Mouse (Mus musculus) urinary bladder, postnatal 10 days (tissue): ENCODE measurements at regions not wholly inside any gene's neighbourhood (a gene's known extent, or its start where the extent isn't known, plus 50 kb on each side); places are given as distances from the start of the nearest gene placed in this dataset.

Experiments used
- DNase-seq: peaks from one replicate; pipeline ENCODE4 v3.0.0; 2022; ENCODE audit warnings: low spot score

DNA sequence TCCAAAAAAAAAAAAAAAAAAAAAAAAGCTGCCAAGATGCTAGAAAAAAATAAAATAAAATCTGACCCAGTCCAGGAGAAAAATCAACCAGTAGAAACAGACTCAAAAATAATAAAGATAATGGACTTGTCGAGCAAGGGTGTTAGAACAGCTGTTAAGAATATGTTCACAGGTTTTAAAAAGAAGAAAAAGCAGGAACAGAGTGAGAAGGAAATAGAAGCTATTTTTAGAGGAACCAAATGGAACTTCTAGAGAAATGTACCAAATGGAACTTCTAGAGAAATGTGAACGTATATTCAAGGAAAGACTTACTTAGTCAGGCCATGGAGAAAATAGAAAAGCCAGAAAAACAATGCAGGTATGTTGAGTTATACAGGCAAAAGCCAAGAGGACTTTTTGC lies 662.4 kb upstream of the Jmjd1c start:
- no peak for DNase-seq

DNA sequence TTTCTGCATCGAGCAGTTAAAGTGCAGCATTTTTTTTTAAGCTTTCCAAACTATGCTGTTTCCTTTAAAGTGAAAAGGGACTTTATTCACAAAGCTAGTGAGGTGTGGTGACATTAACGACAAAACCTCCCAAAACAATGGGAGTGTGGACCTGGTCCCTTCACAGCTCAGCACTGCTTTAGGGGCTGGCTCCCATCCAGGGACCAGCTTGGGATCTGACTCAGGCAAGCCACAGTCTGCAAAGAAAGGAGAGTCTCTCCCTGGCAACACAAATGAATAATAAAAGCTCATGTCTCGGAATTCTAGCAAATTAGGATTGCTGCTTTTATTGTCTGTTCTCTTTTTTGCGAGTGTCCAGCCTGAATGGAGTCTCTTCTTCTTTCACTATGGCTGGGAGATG lies 625.2 kb upstream of the Jmjd1c start:
- DNase-seq = no peak

DNA sequence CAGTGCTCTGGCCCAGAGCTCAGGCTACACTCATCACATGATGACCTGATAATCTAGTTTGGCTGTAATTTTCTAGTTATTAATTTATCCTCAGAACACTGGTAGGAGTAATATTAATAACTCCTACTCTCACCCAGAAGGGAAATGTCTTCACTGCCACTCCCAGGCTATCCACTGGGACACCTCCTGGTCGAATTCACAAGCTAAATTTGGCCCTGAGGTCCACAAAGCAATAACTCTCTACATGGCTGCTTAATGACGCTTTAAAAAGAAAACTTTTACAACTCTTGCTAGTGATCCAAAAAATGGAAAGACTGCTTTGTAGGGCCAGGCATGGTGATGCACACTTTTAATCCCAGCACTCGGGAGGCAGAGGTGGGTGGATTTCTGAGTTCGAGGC lies 623.9 kb upstream of the Jmjd1c start:
- no peak for DNase-seq

DNA sequence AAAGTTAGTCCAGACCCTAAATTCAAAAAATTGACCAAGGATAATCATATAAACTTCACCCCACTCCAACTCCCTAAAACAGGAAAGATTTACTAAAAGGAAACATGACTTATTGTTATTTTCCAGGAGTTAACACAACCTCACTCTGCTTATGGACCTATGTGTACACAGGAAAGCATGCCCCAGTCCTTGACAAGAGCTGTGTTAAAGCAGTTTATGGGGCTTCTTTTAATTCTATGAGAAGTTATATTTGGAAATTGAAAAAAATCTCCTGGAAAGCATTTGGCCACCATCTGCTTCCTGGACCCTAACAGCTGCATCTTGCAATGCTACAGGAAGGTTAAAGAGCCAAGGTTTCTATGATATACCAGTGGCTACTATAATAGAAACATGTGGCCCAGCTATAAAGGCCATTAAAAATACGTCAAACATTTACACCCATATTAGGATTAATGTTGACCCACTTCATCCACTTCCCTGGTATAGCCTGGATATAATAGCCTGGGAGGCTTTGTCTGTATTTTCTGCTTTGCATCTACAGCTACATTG lies 620.7 kb upstream of the Jmjd1c start:
- no peak for DNase-seq

DNA sequence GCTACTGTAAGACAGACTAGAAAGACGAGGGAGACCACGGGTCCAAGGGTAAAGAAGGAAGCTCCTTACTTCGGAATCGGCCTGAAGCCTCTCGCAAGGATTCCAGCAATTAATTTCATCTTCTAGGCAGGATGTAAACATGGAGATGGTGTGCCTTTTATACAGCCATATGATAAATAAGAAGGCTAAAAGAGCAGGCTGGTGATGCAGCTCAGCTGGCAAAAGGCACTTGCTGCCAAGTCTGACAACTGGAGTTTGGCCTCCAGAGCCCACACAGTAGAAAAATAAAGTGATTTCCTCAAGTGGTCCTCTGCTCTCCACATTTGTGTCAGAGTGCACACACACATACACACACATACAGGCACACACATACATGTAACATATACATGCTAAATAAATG lies 605.1 kb upstream of the Jmjd1c start:
- no peak for DNase-seq

DNA sequence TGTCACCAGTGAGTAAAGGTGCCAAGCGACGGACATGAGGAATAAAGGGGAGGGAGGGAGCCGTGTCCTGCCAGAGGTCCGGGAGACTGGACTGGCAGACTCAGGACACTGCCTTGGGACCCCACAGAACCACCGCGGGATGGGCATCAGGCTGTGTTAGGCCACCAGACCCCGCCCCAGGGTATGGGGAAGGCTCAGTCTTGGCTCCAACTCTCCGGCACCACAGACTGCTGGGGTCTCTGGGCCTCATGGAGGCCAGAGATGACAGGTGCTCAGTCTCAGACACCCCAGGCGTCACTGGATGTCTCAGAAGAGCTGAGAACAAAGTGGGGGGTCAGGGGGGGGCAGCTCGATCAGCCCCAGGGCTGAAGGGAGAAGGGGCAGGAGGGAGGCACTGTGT lies 604.1 kb upstream of the Jmjd1c start:
- no peak for DNase-seq

DNA sequence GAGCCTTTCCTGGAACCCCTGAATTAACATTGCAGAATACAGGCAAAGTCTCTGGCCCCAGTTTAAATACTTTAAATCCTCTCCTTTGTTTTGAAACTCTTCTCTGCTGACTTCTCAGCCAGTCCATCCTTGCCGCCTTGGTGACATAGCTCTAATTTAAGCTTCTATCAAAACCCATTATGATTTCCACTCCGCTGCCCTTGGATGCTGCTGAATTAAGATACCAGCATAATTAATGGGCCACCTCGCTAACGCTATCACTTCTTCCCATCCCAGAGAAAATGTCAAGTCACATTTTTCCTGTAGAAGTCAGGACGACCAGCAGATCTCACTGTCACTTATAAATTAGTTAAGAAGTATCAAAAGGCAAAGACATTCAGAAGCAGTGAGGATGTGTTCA lies 556.1 kb upstream of the Jmjd1c start:
- DNase-seq = no peak

DNA sequence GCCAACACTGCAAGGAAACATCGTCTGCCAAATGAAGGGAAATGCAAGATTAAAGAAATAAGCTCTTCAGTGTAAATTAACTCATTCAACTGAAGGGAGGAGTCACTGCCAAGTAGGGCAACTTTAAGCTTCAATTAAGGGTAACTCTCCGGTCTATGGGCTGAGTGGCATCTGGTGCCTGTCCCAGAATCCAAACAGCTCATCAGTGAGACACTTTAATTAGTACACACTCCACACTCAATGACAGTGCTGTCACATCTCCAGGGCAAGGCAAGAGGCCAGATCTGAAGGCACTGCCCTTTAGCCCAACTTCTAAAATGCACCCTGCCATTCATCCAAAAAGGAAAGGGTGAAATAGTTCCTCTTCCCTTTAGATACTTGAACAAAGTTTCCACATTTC lies 549.3 kb upstream of the Jmjd1c start:
- DNase-seq = no peak

DNA sequence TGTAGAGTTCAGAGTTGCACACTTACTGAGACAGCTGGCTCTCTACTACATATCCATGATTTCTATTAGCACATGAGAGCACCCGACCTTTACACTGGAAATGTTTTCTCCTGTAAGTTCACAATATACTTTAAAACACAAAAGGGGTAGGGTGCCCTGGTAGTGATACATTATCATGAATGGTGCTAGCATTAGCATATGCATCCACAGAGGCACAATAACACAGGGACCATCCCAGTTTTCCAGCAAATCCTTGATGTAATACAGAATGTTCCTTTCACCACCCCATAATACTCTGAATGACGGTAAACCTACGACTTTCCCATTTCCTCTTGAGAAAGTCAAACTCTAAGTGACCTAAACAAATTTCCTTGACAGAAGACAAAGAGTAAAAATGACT lies 548.3 kb upstream of the Jmjd1c start:
- DNase-seq = no peak

DNA sequence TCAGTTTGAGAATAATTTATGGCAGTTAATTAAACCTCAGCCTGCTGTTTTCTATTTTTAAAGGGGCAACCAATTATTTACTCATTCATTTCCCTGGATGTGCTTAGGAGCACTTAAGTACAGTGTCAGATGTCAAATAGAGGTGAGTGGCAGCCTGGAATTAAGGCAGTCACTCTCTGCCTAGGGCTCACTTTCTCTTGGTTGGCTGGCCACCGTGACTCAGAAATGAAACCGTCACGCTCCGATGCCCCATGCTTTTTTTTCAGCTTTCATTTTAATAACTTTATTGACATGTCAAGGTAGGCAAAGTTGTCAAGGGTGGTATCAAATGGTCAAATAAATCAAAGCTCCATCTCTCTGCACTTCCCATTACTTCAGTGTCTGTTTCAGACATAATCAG lies 547.9 kb upstream of the Jmjd1c start:
- DNase-seq = no peak

DNA sequence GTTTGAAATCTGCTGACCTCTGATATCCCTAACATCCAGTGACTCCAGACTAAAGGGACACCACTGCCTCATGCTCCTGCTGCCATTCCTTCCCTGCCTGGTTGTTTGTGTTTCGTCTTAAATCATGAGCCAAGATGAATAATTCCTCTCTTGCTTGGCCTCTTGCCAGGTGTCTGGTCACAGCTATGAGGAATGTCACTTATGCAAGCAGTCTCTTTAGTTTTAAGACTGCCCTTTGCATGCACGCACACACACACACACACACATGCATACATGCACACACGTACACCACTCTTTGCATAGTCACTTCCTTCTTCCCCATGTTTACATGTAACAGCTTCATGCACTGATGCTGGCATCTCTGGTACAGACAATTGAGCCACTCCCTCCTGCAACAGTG lies 543.0 kb upstream of the Jmjd1c start:
- no peak for DNase-seq

DNA sequence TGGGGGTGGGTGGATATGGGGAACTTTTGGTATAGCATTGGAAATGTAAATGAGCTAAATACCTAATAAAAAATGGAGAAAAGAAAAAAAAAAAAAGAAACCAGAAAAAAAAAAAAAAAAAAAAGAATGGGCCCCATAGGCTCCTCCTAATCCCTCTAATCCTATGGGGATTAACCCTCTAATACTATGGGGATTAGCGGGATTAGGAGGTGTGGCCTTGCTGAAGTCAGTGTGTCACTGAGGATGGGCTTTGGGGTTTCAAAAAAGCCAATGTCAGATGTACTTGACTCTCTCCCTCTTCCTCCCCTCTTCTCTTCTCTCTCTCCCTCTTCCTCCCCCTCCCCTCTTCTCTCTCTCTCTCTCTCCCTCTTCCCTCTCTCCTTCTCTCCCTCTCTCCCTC lies 541.7 kb upstream of the Jmjd1c start:
- DNase-seq = no peak

DNA sequence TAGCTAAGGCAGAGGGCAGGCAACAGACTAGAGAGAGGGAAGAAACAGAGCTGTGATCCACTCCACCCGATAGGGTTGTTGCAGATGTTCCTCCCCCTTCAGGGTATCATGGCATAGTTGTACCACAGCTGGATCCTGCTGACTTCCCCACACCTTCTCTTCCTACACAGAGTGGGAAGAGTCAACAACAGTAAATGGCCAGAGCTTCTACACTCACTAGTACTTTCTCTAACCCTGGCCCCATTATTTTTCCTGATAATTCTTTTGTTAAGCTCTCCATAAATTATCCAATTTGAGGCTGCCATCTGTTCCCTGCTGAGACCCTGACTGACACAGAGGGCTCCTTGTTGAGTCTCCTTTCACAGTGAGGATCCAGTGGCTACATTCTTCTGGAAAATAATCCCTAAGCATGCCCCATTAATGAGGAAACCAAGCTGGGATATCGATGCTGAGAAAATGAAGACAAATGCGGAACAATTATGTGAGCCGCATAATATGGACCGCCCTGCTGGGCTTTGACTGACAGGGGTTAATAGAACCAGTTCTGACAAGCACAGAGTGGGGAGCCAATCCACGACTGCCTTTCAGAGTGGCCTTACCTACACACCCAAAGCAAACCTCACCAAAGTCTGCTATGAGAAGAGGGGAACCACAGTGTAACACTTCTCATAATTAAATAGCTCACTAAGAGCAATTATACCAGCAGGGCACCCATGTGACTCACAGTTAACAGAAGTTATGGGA lies 537.7 kb upstream of the Jmjd1c start:
- no peak for DNase-seq

DNA sequence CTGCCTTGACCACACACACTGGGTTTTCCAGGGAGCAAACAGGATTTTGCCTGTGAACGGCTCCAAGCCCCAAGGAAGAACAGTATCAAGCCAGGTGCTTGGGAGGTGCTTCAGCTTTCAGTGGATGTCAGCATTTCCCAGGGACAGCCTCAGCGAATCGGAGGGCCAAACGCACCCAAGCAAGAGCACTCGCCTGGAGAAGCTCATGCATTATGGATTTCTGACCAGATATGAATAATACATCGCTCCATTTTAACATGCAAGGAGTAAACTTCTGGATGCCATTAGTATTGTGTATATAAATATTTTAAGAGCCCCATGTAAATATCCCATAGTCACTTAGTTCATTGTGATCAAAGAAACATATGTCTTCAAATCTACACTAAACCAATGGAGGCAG lies 530.6 kb upstream of the Jmjd1c start:
- DNase-seq = no peak

DNA sequence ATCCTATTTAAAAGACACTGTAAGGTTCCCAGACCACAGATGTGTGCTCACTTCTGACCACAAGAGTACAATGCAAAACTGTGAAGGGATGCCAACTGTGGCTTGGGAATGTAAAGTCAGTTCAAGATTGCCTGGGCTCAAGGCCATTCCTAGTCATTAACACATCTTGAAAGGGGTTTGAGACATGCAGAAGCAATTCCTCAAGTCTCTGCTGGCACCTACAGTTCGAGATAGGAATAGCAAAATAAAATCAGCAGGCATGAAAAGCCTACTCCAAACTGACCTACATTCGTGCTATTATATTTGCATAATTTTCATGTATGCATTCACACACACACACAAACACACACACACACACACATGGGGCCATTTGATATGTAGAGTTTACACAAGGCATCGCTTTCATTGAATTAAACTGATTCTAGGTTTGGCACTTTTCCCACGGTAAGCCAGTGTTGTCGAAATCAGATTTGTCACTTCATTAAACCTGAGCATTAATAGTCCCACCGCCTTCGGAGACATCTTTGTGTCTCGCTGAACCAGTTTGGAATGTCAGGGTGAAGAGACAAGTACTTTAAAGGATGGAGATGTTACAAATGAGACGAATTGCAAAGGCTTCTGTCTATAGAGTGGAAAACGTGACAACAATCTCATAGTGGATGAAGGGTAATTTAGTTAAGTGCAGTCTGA lies 520.9 kb upstream of the Jmjd1c start:
- no peak for DNase-seq

DNA sequence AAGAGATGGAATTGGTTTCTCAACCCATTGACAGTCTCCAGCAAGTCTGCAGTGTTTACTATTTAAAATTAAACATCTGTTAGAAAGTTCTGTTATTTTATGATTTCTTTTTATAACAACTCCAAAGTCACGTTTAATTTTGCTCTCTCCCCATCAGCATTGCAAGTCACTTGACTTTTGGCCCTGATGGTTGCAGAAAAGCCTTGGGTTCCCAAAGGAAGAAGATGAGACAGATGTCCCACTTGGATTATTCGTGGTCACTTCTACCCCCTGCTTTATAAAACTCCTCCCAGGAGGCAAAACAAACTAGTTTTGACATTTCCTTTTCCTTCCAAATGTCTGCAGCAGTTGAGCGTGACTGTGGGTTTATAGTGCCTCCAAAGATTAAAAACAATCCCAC lies 502.9 kb upstream of the Jmjd1c start:
- no peak for DNase-seq

DNA sequence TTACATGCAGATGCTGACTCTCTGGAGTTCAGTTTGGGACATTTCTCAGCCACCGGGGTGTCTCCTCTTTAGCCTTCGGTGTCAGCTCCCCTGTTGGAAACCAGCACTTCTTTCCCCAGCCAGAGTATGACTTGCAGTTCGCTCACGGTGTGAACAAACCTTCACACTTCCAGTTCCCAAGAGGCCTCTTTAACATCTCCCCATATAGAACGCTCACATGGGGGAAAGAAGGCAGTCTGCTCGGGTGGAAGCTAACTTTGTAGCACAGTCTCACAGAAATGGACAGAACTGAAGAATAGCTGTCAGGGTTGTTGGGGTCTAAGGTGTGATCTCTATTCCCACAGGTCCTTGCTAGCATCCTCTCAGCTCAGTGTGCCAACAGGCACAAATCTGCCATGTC lies 502.4 kb upstream of the Jmjd1c start:
- no peak for DNase-seq

DNA sequence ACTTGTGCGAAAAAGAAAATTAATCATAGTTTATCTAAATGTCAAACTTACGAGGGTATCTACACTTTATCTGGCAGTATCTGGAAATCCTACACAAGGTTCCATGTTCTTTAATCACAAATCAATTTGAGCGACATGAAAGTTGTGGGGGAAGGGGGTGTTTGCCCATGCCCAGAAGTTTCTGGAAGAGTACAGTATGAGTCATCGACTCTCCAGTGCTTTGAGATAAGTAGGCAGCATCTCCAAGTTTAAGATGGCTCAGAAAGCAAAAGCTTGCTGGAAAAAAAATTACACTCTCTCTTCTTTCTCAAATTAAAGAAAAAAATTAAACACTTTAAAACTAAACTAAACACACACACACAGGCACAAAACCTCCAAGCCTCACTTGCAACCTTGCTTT lies 498.0 kb upstream of the Jmjd1c start:
- no peak for DNase-seq

DNA sequence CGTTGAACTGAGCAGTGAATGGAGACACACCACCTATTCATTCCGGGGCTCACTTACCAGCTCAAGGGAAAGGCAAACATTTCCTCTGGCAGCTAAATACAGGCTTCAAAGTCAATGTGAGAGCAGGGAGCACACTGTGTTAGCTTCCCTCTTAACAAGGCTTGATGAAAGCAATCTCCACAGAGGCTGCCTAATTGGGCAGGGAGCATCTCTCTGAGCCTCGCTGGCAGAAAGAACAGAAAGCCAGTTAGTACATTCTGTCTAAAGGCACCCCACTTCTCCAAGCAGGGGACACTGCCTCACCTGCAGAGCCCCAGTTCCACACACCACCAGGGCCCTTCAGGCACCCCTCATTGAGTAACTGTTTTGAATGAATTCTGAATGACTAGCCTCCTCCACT lies 488.8 kb upstream of the Jmjd1c start:
- DNase-seq = no peak

DNA sequence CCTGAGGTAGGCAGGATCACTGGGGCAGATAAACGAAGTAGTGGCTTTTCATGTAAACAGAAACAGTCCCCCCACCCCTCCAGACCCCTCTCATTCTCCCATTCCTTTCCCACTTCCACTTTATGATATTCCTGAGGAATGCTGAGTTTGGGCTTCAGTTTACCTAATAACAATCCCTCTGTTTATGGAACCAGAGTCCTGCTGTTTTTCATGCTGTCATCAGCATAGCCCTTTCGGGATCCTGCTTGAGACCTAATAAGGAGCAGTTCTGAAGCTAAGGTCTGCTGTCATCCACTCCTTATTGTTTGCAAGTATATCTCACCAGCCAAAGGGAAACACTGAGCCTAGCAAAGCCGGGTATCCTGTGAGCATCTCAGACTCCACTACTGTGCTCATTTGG lies 479.6 kb upstream of the Jmjd1c start:
- DNase-seq = no peak

DNA sequence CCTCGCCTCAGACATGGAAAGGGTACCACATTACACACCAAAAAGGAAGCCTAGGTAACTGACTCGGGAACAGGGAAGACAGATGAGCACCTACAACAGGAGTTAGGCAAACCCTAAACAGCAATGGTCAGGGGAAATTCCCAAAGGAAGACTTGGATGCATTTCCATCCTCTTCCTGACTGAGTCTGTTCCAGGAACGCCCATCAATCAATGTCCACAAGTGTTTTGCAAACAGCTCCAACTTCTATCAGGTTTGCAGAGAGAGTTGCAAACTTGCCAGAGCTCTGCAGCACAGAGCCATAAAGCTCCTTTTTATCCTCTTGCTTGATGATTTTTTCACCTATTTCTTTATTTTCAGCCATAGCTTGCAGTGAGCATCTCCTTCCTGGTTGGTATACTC lies 464.9 kb upstream of the Jmjd1c start:
- DNase-seq = no peak

DNA sequence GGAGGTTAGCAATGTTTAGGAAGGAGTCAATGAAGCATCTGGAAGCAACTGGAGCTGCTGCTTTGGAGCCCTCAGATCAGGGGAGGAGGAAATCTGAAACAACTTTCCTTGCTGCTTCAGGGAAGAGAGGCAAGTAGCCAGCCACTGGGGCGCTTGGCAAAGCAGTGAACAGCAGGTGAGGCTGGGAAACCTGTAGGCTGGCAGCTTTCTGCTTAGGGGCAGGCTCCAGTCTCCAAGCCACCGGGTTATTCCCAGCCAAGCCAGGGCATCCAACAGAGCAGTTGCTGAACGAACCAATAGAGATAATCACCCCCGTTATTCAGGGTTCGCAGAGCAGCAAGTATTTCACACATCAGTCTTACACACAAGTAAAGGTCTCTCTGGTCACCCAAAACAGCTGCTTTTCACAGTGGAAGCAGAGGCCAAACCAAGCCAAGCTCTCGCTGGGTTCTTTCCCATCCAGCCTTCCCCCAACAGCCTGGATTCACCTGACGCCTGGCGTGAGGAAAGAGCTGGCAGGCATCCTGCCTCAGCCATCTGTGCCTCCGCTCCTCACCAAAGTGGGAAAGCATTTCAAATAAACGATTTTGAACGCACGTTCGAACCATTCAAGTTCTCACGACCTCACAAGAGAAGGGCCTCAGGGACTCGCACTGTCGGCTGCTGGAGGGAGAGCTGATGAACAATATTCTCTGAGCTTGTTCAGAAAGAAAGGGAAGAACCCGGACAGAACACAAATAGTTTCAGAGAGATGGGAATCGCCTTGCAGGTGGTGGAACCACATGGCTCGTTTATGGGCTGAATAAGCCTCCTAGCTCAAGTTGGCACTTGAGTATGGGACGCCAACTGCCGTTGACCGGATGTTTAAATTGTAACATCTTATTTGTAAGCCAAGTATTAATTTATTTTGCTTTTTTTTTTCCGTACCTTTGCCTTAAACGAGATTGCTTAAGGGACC lies 454.8 kb upstream of the Jmjd1c start:
- no peak for DNase-seq

DNA sequence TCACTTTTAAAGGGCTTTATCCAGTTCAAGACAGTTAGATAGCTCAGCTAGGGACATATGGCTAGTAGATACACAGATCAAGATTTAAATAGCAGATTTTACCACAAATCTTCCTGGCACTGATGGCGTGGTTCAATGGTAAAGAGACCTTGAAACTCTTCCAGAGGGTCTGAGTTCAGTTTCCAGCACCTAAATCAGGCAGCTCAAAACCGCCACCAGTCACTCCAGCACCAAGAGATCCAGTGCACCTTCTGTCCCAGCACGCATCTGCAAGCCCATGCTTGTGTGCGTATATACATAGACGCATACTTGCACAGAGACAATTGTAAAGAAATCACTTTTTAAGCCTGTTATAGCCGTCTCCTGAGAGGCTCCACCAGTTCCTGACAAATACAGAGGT lies 454.0 kb upstream of the Jmjd1c start:
- no peak for DNase-seq
